Mouse (Mus musculus) stomach, postnatal 0 days (tissue): ENCODE results near the gene Sun1.

Source experiments
- CTCF ChIP-seq: IDR thresholded peaks from 2 replicates; pipeline ENCODE4 v1.5.1; 2016; ENCODE audit warnings: antibody characterized with exemption, low read depth, mild to moderate bottlenecking, moderate library complexity
- EP300 ChIP-seq: optimal IDR thresholded peaks from 2 replicates; pipeline ENCODE3; 2016; ENCODE audit warnings: antibody characterized with exemption

GRCm38 (mm10) chr5:139214298-139214697 is 13.9 kb downstream of the Sun1 start:
- TF ChIP-seq CTCF (no peak), EP300 (no peak)
